Mouse (Mus musculus) urinary bladder, postnatal 10 days (tissue): Measurements from ENCODE around the gene Zbtb25.

ENCODE experiments used
- DNase-seq: peaks from one replicate; pipeline ENCODE4 v3.0.0; 2022; ENCODE audit warnings: low spot score

Gene Zbtb25

GRCm38 (mm10) chr12:76369206-76369977 lies at the start of gene Zbtb25:
Zbtb25 (minus strand) TSS chr12:76369602.
- peak; percentile 49 for DNase-seq

GRCm38 (mm10) chr12:76418346-76418745 lies 48.9 kb upstream of the Zbtb25 start:
- no peak for DNase-seq

- no peak for DNase-seq
Observed at GRCm38 (mm10) chr12:76417433-76417854, 48.0 kb upstream of the Zbtb25 start, which contains the start of gene Ppp1r36. Ppp1r36 (plus strand) TSS chr12:76417538.

- no peak for DNase-seq
Observed at GRCm38 (mm10) chr12:76415383-76416010, 46.1 kb upstream of the Zbtb25 start.

- DNase-seq, result no peak
Observed at GRCm38 (mm10) chr12:76409166-76409565, 39.8 kb upstream of the Zbtb25 start.

GRCm38 (mm10) chr12:76407184-76407583 lies 37.8 kb upstream of the Zbtb25 start:
- DNase-seq, result no peak

GRCm38 (mm10) chr12:76405971-76406370 lies 36.6 kb upstream of the Zbtb25 start:
- no peak for DNase-seq

GRCm38 (mm10) chr12:76405183-76405970 lies 36.0 kb upstream of the Zbtb25 start:
- DNase-seq, result no peak

- DNase-seq, result no peak
Observed at GRCm38 (mm10) chr12:76404836-76405182, 35.4 kb upstream of the Zbtb25 start.

- DNase-seq, result peak; percentile 100
Observed at GRCm38 (mm10) chr12:76403886-76404537, 34.6 kb upstream of the Zbtb25 start, which contains the start of gene Hspa2. Hspa2 (plus strand) TSS chr12:76404176.

- DNase-seq, result no peak
Observed at GRCm38 (mm10) chr12:76402991-76403885, 33.8 kb upstream of the Zbtb25 start.

- no peak for DNase-seq
Observed at GRCm38 (mm10) chr12:76401674-76402073, 32.3 kb upstream of the Zbtb25 start.

GRCm38 (mm10) chr12:76397281-76397680 lies 27.9 kb upstream of the Zbtb25 start:
- no peak for DNase-seq

GRCm38 (mm10) chr12:76392979-76393378 lies 23.6 kb upstream of the Zbtb25 start:
- no peak for DNase-seq

GRCm38 (mm10) chr12:76391595-76392271 lies 22.3 kb upstream of the Zbtb25 start:
- no peak for DNase-seq

GRCm38 (mm10) chr12:76388794-76389193 lies 19.4 kb upstream of the Zbtb25 start:
- DNase-seq, result no peak

GRCm38 (mm10) chr12:76385342-76385741 lies 15.9 kb upstream of the Zbtb25 start:
- no peak for DNase-seq

- no peak for DNase-seq
Observed at GRCm38 (mm10) chr12:76380151-76380550, 10.7 kb upstream of the Zbtb25 start.

GRCm38 (mm10) chr12:76378556-76378955 lies 9.2 kb upstream of the Zbtb25 start:
- DNase-seq, result no peak

GRCm38 (mm10) chr12:76377726-76378125 lies 8.3 kb upstream of the Zbtb25 start:
- DNase-seq, result no peak
